Mouse (Mus musculus): Measurements from ENCODE around the gene 1500009L16Rik.

Gene 1500009L16Rik

GRCm38 (mm10) chr10:83760535-83760934, 37.9 kb downstream of the 1500009L16Rik start:
- DNase-seq (ENCODE audit: low spot score), result no peak

GRCm38 (mm10) chr10:83763891-83764290, 41.2 kb downstream of the 1500009L16Rik start:
- DNase-seq (ENCODE audit: low spot score), result no peak

- no peak for DNase-seq (ENCODE audit: low spot score)
Measured at GRCm38 (mm10) chr10:83766882-83767281, 44.2 kb downstream of the 1500009L16Rik start.

GRCm38 (mm10) chr10:83776272-83776878, 53.7 kb downstream of the 1500009L16Rik start:
- no peak for DNase-seq (ENCODE audit: low spot score)

- no peak for DNase-seq (ENCODE audit: low spot score)
Measured at GRCm38 (mm10) chr10:83777253-83777652, 54.6 kb downstream of the 1500009L16Rik start.

GRCm38 (mm10) chr10:83781854-83782253, 59.2 kb downstream of the 1500009L16Rik start:
- DNase-seq (ENCODE audit: low spot score), result no peak

- no peak for DNase-seq (ENCODE audit: low spot score)
Measured at GRCm38 (mm10) chr10:83782371-83783120, 59.9 kb downstream of the 1500009L16Rik start.

- DNase-seq (ENCODE audit: low spot score), result no peak
Measured at GRCm38 (mm10) chr10:83785003-83785402, 62.3 kb downstream of the 1500009L16Rik start.

- no peak for DNase-seq (ENCODE audit: low spot score)
Measured at GRCm38 (mm10) chr10:83785627-83786392, 63.1 kb downstream of the 1500009L16Rik start.

GRCm38 (mm10) chr10:83795088-83795487, 72.4 kb downstream of the 1500009L16Rik start:
- DNase-seq (ENCODE audit: low spot score), result no peak

GRCm38 (mm10) chr10:83795500-83795899, 72.8 kb downstream of the 1500009L16Rik start:
- DNase-seq (ENCODE audit: low spot score), result no peak

- no peak for DNase-seq (ENCODE audit: low spot score)
Measured at GRCm38 (mm10) chr10:83804021-83804420, 81.4 kb downstream of the 1500009L16Rik start.

GRCm38 (mm10) chr10:83805201-83805718, 82.6 kb downstream of the 1500009L16Rik start:
- no peak for DNase-seq (ENCODE audit: low spot score)

GRCm38 (mm10) chr10:83807251-83807650, 84.6 kb downstream of the 1500009L16Rik start:
- no peak for DNase-seq (ENCODE audit: low spot score)

Measured in spleen, adult 12 weeks (tissue).